Mouse (Mus musculus) splenic B cell, adult 2 months (primary cell): ENCODE measurements at regions not wholly inside any gene's neighbourhood (a gene's known extent, or its start where the extent isn't known, plus 50 kb on each side); places are given as distances from the start of the nearest gene placed in this dataset.

Experiments
- DNase-seq: peaks from one replicate; pipeline ENCODE4 v3.0.0-alpha.2; 2011; ENCODE audit warnings: low read depth, low spot score
- H3K27me3 ChIP-seq: 2 replicates; pipeline ENCODE4 v1.6.1; 2012; ENCODE audit warnings: mild to moderate bottlenecking, low read length, moderate library complexity, mixed read lengths; ENCODE audit not compliant: control insufficient read depth, poor library complexity, insufficient read depth, severe bottlenecking
- H3K36me3 ChIP-seq: 2 replicates; pipeline ENCODE4 v1.6.1; 2012; ENCODE audit warnings: mild to moderate bottlenecking, low read length, moderate library complexity, mixed read lengths; ENCODE audit not compliant: control insufficient read depth, poor library complexity, insufficient read depth, severe bottlenecking

DNA sequence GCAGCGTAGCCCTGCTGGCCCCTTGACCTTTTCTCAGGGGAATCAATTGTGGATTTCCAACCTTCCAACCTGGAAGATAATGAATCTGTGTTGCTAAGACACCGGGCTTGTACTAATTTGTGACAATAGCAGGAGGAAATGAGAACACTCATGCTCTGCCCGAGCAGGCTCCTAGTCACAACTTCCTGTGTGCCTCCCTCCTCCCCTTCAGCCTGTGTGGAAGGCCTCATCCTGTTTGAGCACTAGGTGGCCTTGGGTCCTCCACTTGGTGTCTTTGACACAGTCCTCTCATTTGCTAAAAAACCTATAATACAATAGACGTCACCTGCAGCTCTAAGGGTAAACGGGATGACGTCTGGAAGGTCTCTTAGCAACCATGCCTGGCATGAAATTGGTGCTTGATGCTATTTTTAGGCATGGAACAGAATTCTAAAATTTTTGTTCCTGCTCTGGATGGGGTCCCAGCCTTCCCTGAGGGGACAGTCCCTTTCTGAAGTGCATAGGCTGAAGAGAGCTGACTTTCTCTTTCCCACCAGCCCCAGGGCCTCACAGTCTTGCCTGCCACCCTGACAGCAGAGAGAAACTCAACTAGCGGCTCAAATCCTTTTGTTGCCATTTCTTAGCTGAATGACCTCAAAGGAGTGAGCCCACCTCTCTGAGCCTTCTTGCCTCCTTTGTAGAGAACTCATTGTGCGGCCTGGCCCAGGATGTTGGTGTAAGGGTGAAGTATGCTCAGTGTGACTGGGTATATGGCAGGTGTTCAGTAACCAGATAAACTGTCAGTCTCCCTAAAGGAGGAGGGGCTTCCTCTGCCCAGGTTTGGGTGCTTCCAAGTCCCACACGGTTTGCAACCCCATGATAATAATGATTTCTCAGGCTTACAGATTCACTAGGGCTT lies 88.4 kb upstream of the Bod1 start:
- peak; percentile 62 for DNase-seq
- Histone ChIP-seq H3K36me3 (no peaks in the 10 kb centered on the region), H3K27me3 (no peaks in the 10 kb centered on the region)

DNA sequence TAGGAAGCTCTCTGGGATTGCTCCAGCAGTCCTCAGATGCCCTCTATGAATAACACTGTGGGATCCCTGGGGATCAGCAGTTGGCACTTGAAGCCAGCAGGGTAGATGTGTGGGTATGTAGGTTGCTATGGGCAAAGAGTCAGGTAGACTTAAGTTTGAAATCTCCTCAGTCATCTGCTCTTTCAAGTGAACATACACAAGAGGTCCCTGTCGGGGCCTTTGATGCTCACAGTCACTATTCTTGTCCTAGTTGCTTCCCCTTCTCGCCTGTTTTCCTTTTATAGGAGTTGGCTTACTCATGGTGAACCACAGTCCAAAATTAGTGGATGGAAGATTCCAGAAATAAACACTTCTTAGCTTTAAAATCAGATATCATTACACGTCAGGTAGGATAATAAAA lies 92.2 kb upstream of the Bod1 start:
- no peak for DNase-seq
- H3K27me3 ChIP-seq, result no peaks in the 10 kb centered on the region

DNA sequence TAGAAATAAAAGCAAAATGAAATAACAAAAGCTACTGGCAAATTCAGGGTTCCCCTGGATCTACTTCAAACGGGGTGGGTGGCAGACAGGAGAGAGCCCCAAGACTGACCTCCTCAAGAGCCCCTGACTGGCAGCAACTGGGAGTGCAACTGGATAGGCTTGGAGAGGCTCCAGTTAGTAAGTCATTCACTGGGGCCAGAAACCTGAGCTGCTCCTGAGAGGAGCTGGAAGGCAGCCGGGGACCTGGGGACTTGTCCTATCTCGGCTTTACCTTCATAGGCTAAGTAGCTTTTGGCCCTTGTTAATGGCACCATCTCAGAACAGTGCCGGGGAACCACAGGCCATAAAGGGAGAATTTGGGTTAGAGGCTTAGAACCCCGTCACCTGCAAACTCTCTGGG lies 94.6 kb upstream of the Bod1 start:
- Histone ChIP-seq H3K36me3 (no peaks in the 10 kb centered on the region), H3K27me3 (no peaks in the 10 kb centered on the region)
- no peak for DNase-seq

More for the DNA sequence above, 92.2 kb upstream of the Bod1 start:
- no peaks in the 10 kb centered on the region for H3K36me3 ChIP-seq

DNA sequence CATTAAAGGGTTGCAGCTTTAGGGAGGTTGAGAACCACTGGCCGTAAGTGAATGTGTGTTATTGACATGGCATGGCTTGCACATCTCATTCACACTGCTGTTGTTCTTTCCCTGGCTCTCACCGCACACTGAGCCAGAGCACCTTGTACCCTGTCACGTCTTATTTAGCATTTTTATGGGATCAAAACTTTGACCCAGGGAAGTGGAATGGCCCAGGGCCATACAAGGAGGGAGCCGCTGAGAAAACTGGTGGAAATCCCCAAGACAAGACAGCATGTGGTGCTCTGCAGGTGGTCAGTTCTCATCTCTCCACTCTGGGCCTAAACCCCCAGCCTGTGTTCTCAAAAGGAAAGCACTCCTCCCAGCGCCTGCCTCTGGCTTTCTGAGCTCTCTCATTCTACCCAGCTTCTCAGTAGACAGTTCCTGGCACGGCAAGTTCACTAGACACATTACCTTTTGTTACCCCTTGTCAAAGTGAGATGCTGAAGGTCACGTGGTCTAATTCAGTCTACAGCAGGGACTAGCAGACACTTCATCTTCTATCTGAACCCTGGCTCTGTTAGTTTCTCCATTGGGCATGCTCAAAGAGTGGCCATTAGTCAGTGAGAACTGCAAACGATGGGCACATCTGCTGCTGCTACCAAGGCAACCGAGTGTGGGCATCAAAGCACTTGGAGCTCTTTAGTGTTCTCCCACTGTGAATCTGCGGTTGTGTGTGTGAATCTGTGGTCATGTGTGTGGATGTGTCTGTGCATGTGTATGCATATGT lies 96.2 kb upstream of the Bod1 start:
- no peaks in the 10 kb centered on the region for H3K27me3 ChIP-seq
- H3K36me3 ChIP-seq, result no peaks in the 10 kb centered on the region
- DNase-seq, result no peak

DNA sequence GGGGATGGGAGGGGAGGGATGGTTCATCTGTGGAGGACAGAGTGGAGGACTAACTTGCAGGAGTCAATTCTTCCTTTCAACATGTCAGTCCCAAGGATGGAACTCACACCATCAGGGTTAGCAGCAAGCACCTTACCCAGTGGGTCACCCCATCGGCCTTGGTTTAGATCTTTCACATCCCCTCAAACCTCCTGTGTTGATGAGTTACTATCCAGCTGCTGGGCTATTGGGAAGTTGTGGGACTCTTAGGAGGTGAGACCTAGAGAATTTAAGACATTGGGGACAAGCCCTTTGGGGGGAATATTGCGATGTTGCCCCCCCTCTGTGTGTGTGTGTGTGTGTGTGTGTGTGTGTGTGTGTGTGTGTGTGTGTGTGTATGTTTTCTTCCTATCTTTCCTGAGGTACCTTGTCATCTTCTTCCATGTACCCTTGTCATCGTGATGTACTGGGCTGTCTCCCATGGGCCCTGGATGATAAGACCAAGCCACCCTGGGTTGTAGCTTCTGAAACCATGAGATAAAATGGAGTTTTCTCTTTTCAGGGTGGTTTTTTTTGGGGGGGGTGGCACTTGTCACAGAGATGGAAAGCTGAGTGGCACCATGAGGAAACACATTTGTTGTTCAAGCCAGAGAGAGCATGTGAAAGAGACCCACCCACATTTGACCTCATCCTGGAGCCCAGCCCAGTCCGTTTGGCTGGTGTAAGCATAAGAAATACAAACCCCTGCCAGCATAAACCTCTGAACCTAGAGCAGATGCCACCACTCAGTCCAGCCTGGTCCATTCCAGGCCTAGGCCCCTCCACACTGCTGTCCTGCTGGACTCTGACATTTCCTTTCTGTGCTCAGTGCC lies 98.3 kb upstream of the Bod1 start:
- DNase-seq, result no peak
- H3K27me3 ChIP-seq, result no peaks in the 10 kb centered on the region
- H3K36me3 ChIP-seq, result no peaks in the 10 kb centered on the region

DNA sequence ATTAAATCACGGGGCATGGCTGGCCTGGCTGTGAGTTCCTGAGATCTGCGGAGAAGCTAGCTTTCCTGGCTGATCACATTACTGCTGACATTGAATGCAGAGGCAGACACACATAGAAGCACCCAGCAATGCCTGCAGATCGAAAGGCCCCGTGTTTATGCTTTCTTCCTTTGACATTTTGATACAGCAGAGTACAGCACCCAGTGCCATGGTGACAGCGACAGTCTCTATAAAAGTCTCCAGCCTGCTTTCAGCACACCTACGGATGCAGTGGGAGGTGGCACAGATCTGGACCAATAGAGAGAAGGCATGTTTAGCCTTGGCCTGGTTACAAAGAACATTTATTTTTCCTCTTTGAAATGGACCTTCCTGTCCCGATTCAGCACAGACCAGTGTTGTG lies 99.2 kb upstream of the Bod1 start:
- no peaks in the 10 kb centered on the region for H3K36me3 ChIP-seq
- no peak for DNase-seq

DNA sequence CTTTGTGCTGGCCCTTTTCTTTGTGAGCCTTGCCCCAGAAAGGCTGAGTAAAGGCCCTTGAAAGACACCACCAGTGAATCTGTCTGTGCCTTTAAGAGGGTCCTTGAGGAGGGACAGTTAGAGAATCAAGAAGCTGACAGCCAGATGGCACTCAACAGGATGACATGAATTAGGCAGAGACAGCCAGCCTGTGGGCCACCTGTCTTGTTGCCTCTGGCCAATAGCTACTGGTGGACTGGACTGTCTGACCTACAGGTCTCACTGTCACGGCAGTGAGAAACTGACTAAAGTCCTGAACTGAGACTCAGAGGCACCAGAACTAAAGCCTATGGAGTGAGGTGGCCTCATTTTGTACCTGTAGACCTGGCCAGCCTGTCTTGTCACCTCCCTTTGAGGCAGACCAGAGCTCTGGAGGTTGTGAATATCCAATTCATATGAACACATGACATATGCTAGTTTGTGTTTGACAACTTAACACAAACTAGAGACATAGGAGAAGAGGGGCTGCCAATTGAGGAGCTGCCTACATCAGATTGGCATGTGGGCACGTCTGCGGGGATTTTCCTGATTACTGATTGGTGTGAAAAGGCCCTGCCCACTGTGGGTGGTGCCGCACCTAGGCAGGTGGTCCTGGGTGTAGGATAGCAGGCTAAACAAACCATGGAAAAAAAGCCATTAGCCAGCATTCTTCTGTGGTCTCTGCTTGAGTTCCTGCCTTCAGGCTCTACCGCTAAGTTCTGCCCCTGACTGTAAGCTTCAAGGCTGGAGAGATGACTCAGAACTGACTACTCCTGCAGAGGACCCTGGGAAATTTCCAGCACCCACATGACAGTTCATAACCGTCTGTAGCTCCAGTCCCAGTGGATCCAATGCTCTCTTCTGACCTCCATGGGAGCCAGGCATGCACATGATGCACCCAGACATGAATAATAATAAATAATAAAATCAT lies 100.1 kb upstream of the Bod1 start:
- no peak for DNase-seq
- H3K27me3 ChIP-seq, result no peaks in the 10 kb centered on the region

More for the DNA sequence above, 99.2 kb upstream of the Bod1 start:
- H3K27me3 ChIP-seq, result no peaks in the 10 kb centered on the region

DNA sequence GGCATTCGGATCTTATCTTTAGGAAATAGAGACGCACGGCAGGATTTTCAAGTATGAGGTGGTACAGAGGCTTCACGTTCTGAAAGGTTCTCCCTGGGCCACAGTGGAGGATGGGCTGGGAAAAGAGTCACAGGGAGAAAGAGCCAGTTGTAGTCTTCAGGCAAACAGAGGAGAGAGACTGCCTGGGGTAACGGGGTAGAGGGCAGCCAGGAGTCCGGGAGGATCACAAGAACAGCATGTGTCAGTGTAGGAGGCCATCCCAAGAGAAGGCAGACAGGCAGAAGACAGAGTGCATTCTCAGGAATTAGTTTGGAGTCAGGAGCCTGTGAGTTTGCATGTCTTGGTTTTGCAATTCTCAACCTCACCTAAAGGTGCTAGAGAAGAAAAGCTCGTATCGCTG lies 94.5 kb upstream of the Cpeb4 start:
- Histone ChIP-seq H3K27me3 (no peaks in the 10 kb centered on the region), H3K36me3 (no peaks in the 10 kb centered on the region)
- DNase-seq, result no peak

More for the DNA sequence above, 100.1 kb upstream of the Bod1 start:
- no peaks in the 10 kb centered on the region for H3K36me3 ChIP-seq

DNA sequence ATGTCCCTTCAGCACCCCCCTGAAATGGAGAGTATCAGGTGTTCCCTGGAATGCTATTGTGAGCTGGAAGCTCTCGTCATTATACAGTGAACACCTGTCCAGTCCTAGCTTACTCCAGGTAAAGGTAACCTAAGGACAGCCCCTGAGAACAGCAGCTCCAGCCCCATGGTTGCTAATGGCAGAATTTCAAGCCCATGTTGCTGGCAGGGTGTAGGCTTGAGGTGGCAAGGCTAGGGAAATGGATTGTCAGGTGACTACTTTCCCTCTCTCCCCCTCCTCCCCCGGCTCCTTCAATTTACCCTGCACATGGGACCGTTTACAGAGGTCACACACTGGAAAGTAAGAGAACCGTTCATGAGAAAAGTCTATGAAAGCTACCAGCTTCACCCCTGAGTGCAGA lies 93.2 kb upstream of the Cpeb4 start:
- no peak for DNase-seq
- H3K27me3 ChIP-seq, result no peaks in the 10 kb centered on the region
- no peaks in the 10 kb centered on the region for H3K36me3 ChIP-seq

DNA sequence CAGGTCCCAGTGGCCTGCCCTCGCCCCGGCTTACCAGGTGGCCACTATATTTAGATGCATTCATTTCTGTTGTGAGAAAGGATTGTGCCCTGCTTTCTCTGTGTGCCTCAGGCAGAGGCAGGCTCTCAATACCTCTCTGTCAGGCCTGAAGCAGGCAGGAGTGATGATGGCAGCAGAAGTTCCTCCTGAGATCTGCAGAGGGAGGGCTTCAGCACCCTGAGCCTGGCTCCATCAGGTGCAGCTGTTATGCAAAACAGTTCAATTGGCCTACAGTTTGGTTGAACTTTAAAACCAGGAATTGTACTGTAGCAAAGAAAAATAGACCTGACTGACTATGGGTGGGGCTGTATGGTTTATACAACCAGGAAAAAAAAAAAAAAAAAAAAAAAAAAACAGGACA lies 92.7 kb upstream of the Cpeb4 start:
- Histone ChIP-seq H3K27me3 (no peaks in the 10 kb centered on the region), H3K36me3 (no peaks in the 10 kb centered on the region)
- DNase-seq, result peak; percentile 35

DNA sequence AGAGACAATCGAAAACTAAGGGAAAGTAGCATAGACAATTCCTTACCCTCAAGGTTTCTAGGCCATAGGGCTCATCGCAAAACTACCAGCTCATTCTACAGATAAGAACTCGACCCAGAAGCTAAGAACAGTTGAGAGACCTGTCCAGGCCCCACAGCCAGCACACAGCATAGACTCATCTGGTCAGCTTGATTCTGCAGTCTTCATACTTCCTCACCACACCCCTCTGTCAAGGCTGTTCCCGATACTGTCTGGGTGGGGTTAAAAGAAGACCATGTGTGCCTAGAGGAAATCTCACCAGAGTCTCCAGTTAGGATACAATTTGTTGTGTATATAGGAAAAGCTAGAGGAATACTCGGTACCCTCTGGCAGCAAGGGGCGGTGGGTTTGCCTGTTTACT lies 91.0 kb upstream of the Cpeb4 start:
- no peaks in the 10 kb centered on the region for H3K27me3 ChIP-seq
- no peaks in the 10 kb centered on the region for H3K36me3 ChIP-seq
- no peak for DNase-seq

DNA sequence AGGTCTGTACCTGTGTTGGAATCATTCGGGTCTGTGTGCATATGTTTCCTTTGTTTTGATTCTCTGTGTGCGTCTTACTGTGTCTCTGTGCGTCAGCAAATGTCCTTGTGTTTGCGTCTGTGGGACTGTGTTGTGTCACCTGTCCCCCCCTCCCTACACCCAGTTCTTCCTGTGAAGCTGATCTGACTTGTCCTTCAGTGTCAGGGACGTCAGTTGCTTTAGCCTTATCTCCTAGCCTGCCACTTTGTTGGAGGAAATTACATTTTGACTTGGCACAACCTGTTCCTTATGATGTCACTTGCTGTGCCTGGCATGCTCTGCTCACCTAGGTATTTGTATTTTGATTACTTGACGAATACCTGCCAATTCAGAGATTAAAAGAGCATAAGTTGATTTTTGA lies 90.4 kb upstream of the Cpeb4 start:
- no peaks in the 10 kb centered on the region for H3K36me3 ChIP-seq
- no peak for DNase-seq
- H3K27me3 ChIP-seq, result no peaks in the 10 kb centered on the region

DNA sequence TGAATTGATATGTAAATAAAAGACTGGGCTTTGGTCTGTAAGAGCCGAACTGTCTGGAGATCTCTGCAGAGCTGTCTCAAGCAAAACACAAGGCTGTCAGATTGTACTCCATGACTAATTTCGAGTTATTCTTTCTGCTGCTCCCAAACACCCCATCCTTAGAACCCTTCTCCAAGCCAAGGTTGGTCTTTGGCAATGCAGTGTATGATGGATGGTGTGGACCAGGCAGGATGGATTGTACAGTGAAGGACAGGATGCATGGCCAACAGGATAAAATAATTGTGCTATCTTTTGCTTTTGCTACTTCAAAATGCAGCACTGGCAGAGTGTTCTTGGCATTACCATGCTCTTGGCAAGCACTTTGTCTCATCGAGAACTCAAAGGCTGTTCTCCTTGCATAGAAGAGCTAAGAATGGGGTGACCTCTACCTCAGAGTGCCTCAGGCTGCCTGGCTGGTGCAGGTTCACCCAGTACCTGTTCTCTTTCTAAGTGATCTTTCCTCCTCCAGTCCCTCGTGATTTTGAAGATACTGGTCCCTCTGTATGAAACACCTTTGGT lies 88.4 kb upstream of the Cpeb4 start:
- Histone ChIP-seq H3K36me3 (no peaks in the 10 kb centered on the region), H3K27me3 (no peaks in the 10 kb centered on the region)
- DNase-seq, result no peak
